Mouse (Mus musculus) hindbrain, embryonic 10.5 days (tissue): Measurements from ENCODE around the gene Fyn. TPM values are rescaled to one million over a fixed set of nuclear protein-coding genes. Genes with fewer than 3 reads are reported as not detected.

ENCODE experiments used
- DNase-seq: peaks from one replicate; pipeline ENCODE4 v3.0.0-alpha.2; 2017; ENCODE audit warnings: low spot score
- H3K27ac ChIP-seq: fragments of 300-500 bp; sonication (generic); 2 replicates; pipeline ENCODE4 v1.5.1; 2016; ENCODE audit warnings: mild to moderate bottlenecking, moderate library complexity
- H3K27me3 ChIP-seq: fragments of 300-500 bp; sonication (generic); 2 replicates; pipeline ENCODE4 v1.6.1; 2016; ENCODE audit warnings: mild to moderate bottlenecking; ENCODE audit not compliant: poor library complexity, insufficient read depth, severe bottlenecking
- H3K36me3 ChIP-seq: fragments of 300-500 bp; sonication (generic); 2 replicates; pipeline ENCODE4 v1.6.1; 2016; ENCODE audit warnings: mild to moderate bottlenecking, moderate library complexity
- H3K4me1 ChIP-seq: fragments of 300-500 bp; sonication (generic); replicated peaks from 2 replicates; pipeline ENCODE4 v1.6.1; 2016; ENCODE audit warnings: mild to moderate bottlenecking
- H3K4me3 ChIP-seq: fragments of 300-500 bp; sonication (generic); 2 replicates; pipeline ENCODE4 v1.5.1; 2016; ENCODE audit warnings: mild to moderate bottlenecking, moderate library complexity
- H3K9me3 ChIP-seq: fragments of 300-500 bp; sonication (generic); 2 replicates; pipeline ENCODE4 v1.6.1; 2016; ENCODE audit warnings: mild to moderate bottlenecking, moderate library complexity
- WGBS: fragments of 180-500 bp; shearing (Covaris S2); methylation state at CpG from one replicate; pipeline ENCODE4 v1.1.7; 2016; 5-methylcytosine and 5-hydroxymethylcytosine counted together
- polyA plus RNA-seq: library from polyadenylated mRNA; unstranded; fragments of >200 nt; fragmentation: Nextera tagmentation; extraction: Ambion mirVana; gene quantifications from 2 replicates; pipeline ENCODE4 v1.2.1, GENCODE M21; 2016

Fyn gene
- polyA plus RNA-seq, 1 experiment from 2014 or later, result 34.1 TPM

DNA sequence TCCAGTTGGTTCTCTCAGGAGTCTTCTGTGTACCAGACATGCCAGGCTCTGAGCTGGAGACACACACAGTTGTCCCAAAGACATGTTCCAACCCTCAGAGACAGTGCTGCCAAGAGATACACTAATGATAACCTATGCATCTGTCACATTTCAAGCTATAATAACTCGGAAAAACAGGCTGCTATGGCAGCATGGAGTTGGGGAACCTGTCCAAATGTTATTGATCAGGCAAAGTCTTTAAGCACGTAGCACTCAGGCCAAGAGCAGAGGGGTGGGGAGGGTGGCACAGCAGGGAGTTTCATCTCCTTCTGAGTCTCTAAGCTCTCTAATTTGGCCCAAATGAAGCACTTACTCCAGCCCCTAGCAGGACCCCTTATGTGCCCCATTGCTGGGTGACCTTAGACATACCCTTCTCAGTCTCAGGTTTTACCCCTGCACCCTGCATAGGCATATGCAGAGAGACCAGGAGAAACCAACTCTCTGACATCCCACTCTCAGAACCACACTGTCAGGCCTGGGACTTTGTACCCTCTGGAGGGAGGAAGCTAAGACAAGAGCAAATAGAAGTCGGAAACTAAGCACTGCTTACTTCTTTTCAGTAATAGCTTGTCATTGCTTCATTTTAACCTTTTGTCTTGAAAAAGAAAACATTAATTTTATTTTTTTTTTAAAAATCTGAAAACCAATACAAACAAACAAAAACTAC lies 178.9 kb downstream of the Fyn start:
- Histone ChIP-seq H3K9me3 (no peaks in the 10 kb centered on the region), H3K27me3 (no peaks in the 10 kb centered on the region), H3K4me1 (peaks cover 70% of the 10 kb centered on the region), H3K36me3 (peaks cover 43% of the 10 kb centered on the region), H3K4me3 (no peak overlapping the region), H3K27ac (0 out of 2 replicates have a peak overlapping the region, but pooled peaks have one; percentile 29)
- 82% methylated on average over 3 of the region's 3 CpGs for WGBS
- no peak for DNase-seq

GRCm38 (mm10) chr10:39550791-39551190 lies 182.1 kb downstream of the Fyn start:
- Histone ChIP-seq H3K4me1 (peaks cover 81% of the 10 kb centered on the region), H3K4me3 (no peak overlapping the region), H3K27me3 (no peaks in the 10 kb centered on the region), H3K9me3 (no peaks in the 10 kb centered on the region), H3K36me3 (peaks cover 26% of the 10 kb centered on the region), H3K27ac (peak overlapping the region; percentile 86)
- WGBS, result 95% methylated on average over 2 of the region's 2 CpGs
- no peak for DNase-seq

GRCm38 (mm10) chr10:39551637-39552185 lies 183.1 kb downstream of the Fyn start:
- H3K27ac ChIP-seq, result peak overlapping the region; percentile 86
- H3K27me3 ChIP-seq, result no peaks in the 10 kb centered on the region
- no peak overlapping the region for H3K4me3 ChIP-seq
- no peak for DNase-seq
- 54% methylated on average over 9 of the region's 9 CpGs for WGBS
- H3K4me1 ChIP-seq, result peaks cover 85% of the 10 kb centered on the region
- H3K9me3 ChIP-seq, result no peaks in the 10 kb centered on the region
- peaks cover 22% of the 10 kb centered on the region; the same call in 1 of the 2 replicates for H3K36me3 ChIP-seq

GRCm38 (mm10) chr10:39552351-39552814 lies 183.7 kb downstream of the Fyn start:
- peaks cover 84% of the 10 kb centered on the region for H3K4me1 ChIP-seq
- no peaks in the 10 kb centered on the region for H3K9me3 ChIP-seq
- 12% methylated on average over 6 of the region's 6 CpGs for WGBS
- DNase-seq, result peak; percentile 49
- H3K36me3 ChIP-seq, result peaks cover 18% of the 10 kb centered on the region; the same call in 1 of the 2 replicates
- peak overlapping the region; percentile 6; the same call in 1 of the 2 replicates for H3K4me3 ChIP-seq
- no peaks in the 10 kb centered on the region for H3K27me3 ChIP-seq
- H3K27ac ChIP-seq, result peak overlapping the region; percentile 86

DNA sequence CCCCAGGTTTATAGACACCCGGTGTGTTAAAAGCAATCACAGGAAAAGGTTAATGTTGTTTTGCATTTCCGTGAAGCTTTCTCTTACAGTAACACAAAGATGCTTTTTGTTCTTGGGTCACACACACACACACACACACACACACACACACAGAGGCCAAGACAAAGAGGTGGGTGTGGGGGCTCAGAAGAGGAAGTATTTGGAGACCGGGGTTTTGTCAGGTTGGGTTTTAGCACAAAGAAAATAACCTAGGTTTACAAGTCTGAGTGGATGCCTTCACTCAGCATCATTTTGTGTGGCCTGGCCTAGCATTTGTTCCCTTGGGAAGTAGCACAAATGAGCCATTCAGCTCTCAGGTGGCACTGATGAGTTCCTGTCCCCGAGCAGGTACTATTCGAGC lies 184.2 kb downstream of the Fyn start:
- Histone ChIP-seq H3K9me3 (no peaks in the 10 kb centered on the region), H3K27ac (peak overlapping the region; percentile 86), H3K4me1 (peaks cover 86% of the 10 kb centered on the region), H3K27me3 (no peaks in the 10 kb centered on the region), H3K4me3 (no peak overlapping the region), H3K36me3 (peaks cover 15% of the 10 kb centered on the region; the same call in 1 of the 2 replicates)
- 32% methylated on average over 5 of the region's 5 CpGs for WGBS
- DNase-seq, result no peak

DNA sequence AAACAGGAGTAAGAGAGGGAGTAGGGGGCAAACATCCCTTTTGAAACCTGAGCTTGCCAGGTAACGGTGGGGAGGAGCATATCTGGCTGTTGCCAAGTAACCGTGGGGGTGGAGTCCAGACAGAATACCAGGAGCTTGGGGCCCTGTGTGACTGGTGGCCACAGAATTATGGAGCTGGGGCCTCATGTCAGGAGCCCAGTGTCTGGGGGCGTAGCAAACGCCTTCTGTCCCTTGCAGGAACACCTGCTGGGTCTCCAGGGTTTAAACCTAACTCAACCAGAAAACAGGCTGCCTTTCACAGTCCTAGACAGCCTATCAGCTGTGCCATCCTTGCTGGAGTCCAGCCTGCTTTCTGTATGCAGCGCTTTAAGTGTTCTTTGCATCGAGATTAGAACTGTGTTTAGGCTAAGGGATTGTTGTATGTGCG lies 186.6 kb downstream of the Fyn start:
- Histone ChIP-seq H3K27me3 (no peaks in the 10 kb centered on the region), H3K36me3 (peaks cover 21% of the 10 kb centered on the region), H3K4me1 (peaks cover 96% of the 10 kb centered on the region), H3K27ac (peak overlapping the region; percentile 85), H3K9me3 (no peaks in the 10 kb centered on the region), H3K4me3 (no peak overlapping the region)
- DNase-seq, result peak; percentile 48
- 22% methylated on average over 7 of the region's 7 CpGs for WGBS

DNA sequence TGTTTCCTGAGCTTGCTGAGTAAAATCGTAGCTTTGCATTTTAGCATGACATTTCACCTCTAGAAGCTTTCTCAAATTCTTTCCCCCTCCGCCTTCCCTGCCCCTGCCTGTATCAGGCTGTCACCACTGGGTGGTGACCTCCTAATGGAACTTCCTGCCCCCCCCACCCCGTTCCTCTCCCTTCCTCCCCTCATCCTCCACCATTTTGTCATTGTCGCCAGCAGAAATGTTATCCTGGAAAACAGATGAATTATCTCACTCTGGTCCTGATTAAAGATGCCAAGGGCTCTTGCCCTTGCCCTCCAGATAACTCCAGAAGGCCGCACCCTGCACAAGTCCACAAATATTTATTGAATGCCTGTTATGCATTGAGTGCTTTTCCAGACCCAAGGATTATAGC lies 187.1 kb downstream of the Fyn start:
- Histone ChIP-seq H3K4me3 (no peak overlapping the region), H3K27ac (peak overlapping the region; percentile 85), H3K36me3 (peaks cover 19% of the 10 kb centered on the region), H3K27me3 (no peaks in the 10 kb centered on the region), H3K4me1 (peaks cover 96% of the 10 kb centered on the region), H3K9me3 (no peaks in the 10 kb centered on the region)
- 46% methylated on average over 5 of the region's 5 CpGs for WGBS
- DNase-seq, result peak; percentile 42

DNA sequence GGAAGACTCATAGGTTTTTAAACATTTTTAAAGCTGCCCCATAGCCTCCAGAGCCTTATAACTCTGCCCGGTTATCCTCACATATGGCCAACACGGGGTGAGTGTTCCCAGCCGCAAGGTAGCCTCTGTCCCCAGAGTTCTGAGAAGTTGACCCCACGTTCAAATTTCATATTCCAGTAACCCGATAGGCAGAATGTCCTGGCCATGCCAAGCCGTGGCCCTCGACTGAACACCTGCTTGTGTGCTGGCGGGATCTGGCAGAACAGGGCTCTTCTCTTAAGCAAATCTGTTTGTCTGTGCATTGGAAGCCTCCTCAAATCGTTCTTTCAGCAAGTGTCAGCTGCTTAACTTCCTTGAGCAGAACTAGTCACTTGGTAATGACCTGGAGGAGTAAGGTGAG lies 188.7 kb downstream of the Fyn start:
- DNase-seq, result no peak
- Histone ChIP-seq H3K27me3 (no peaks in the 10 kb centered on the region), H3K4me1 (peaks cover 94% of the 10 kb centered on the region), H3K9me3 (no peaks in the 10 kb centered on the region), H3K36me3 (peaks cover 12% of the 10 kb centered on the region), H3K4me3 (no peak overlapping the region), H3K27ac (peak overlapping the region; percentile 79)
- 81% methylated on average over 9 of the region's 9 CpGs for whole genome bisulfite sequencing

DNA sequence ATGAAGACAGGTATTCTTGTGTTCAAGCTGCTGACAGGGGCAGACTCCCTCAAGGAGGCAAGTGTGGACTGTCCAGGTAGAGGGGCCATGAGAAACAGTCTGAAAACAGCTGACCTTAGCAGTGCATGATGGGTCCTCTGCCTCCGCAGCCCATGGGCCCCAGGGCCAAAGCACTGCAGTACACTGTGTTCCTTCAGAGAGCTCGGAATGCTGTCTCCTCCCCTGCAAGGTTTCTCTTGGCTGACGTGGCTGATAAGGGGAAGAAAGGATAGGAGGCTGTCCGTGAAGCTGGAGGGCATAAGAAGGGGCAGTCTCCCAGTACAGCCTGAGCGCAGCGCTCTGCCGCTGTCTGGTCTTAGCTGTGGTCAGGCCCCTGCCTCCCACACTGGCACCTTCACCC lies 189.2 kb downstream of the Fyn start:
- Histone ChIP-seq H3K9me3 (no peaks in the 10 kb centered on the region), H3K36me3 (peaks cover 12% of the 10 kb centered on the region), H3K4me3 (no peak overlapping the region), H3K27ac (peak overlapping the region; percentile 79), H3K27me3 (no peaks in the 10 kb centered on the region), H3K4me1 (peaks cover 94% of the 10 kb centered on the region)
- no peak for DNase-seq
- 57% methylated on average over 7 of the region's 7 CpGs for WGBS

GRCm38 (mm10) chr10:39558492-39559005 lies 189.9 kb downstream of the Fyn start:
- WGBS, result 55% methylated on average over 5 of the region's 5 CpGs
- H3K4me3 ChIP-seq, result no peak overlapping the region
- no peak for DNase-seq
- peaks cover 94% of the 10 kb centered on the region for H3K4me1 ChIP-seq
- no peaks in the 10 kb centered on the region for H3K27me3 ChIP-seq
- no peaks in the 10 kb centered on the region for H3K9me3 ChIP-seq
- H3K36me3 ChIP-seq, result peaks cover 14% of the 10 kb centered on the region
- peak overlapping the region; percentile 79 for H3K27ac ChIP-seq

DNA sequence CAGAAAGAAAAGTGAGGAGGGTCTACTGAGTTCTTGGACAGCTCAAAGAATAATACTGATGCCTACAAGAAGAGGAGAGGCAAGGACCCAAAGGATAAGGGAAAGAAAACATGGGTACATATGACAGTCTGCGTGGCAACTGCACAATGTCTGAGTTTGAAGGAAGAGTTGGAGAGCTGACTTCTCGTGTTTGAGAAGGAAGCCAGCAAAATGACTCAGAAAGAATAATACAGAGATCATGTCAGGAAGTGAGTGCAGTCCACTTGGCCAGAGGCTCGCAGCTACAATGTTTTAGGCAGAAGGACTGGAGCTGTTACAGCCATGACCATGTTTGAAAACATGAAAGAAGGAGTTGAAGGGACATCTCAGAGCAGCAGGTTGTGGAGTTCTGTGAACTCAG lies 190.7 kb downstream of the Fyn start:
- Histone ChIP-seq H3K27ac (peak overlapping the region; percentile 69), H3K4me3 (no peak overlapping the region), H3K27me3 (no peaks in the 10 kb centered on the region), H3K9me3 (no peaks in the 10 kb centered on the region), H3K4me1 (peaks cover 92% of the 10 kb centered on the region), H3K36me3 (peaks cover 9% of the 10 kb centered on the region)
- DNase-seq, result no peak
- 84% methylated on average over 3 of the region's 3 CpGs for WGBS

GRCm38 (mm10) chr10:39562383-39562782 lies 193.7 kb downstream of the Fyn start:
- no peak overlapping the region for H3K4me3 ChIP-seq
- no peaks in the 10 kb centered on the region for H3K27me3 ChIP-seq
- 42% methylated on average over 2 of the region's 2 CpGs for WGBS
- peak overlapping the region; percentile 64; the same call in 1 of the 2 replicates for H3K27ac ChIP-seq
- no peak for DNase-seq
- peaks cover 19% of the 10 kb centered on the region for H3K36me3 ChIP-seq
- peaks cover 69% of the 10 kb centered on the region for H3K4me1 ChIP-seq
- no peaks in the 10 kb centered on the region for H3K9me3 ChIP-seq

GRCm38 (mm10) chr10:39563552-39564223 lies 195.0 kb downstream of the Fyn start:
- 49% methylated on average over 24 of the region's 24 CpGs for WGBS
- Histone ChIP-seq H3K27ac (peak overlapping the region; percentile 72), H3K4me3 (no peak overlapping the region), H3K27me3 (no peaks in the 10 kb centered on the region), H3K9me3 (no peaks in the 10 kb centered on the region), H3K4me1 (peaks cover 60% of the 10 kb centered on the region), H3K36me3 (peaks cover 22% of the 10 kb centered on the region)
- DNase-seq, result no peak
